Mouse (Mus musculus) right cerebral cortex, postnatal 4 days (tissue): Measurements from ENCODE around the gene Triap1.
"Not testable (repeated sequence)": the region's sequence is repeated elsewhere in the genome, so short reads cannot be mapped to it uniquely, and the experiment has no call there.

Source experiments
- DNase-seq: peaks from one replicate; pipeline ENCODE4 v3.0.0-alpha.2; 2022

Gene Triap1

DNA sequence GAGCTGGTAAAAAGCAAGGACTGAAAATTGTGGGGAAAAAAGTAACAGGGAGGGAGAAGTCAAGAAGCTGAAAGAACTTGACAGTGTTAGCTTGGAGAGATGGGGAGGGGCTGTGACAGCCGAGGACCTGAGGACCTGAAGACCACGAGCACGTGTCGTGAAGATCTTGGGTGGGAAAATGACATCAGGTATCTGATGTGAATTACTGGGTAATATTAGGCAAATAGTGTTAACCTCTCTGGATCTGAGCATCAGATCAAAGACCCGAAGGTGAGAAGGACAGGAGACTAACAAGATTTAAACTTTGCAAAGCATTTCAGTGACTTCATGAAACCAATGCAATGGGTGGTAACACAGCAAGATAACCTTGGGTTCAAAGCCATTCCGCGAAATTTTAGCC, 1.0 kb upstream of the Triap1 start:
- DNase-seq = no peak

DNA sequence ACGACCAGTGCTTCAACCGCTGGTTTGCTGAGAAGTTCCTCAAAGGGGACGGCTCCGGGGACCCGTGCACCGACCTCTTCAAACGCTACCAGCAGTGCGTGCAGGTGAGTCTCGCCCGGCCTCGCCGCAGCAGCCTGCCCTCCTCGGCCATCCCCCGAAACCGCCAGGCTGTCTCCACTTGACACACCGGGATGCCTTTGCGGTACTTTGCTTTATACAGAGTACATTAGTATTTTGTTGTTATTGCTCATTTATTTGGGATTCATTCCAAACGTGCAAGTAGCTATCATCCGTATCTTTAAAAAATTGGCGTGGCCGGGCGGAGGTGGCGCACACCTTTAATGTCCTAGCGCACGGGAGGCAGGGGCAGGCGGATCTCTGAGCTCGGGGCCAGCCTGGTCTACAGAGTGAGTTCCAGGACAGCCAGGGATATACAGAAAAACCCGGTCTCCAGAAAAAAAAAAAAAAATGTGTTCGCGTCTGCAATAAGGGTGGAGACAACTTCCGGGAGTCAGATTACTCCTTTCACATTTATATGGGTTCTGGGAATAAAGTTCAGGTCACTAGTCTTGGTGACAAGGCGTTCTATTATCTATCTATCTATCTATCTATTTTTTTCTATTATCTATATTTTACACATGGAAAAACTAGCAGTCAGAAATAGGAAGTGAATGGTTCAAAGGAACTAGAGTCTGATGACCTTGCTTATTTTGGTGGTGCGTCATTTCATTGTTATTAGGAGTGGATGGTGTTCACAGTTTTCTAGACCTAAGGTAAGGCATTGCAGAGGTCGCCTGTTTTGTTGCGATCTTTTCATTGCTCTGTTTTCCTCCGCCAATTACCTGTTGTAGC, 515 bp downstream of the Triap1 start:
- DNase-seq = no peak

DNA sequence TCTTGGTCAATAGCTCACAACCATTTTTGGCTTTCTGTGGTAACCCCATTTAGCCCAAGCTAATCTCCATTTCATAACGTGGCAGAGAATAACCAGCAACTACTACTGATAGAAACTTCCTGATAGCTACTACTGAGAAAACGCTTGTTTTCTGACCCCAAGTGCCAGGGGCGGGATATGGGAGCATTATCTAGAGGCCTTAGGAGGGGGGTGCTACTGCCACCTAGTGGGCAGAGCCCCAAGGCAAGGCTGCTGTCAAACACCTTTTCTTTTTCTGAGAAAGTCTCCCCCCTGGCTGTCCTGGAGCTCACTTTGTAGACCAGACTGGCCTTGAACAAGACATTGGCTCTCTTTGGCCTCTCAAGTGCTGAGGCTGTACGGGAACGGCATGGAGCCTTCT, 6.5 kb downstream of the Triap1 start:
- peak; percentile 80 for DNase-seq

- peak; percentile 99 for DNase-seq
Observed at GRCm38 (mm10) chr5:115348546-115349224, 7.7 kb downstream of the Triap1 start, which contains the start of gene Cox6a1. TSS of gene Cox6a1 (minus strand) at chr5:115348981.

- no peak for DNase-seq
Observed at GRCm38 (mm10) chr5:115349225-115349555, 8.2 kb downstream of the Triap1 start.

- DNase-seq = no peak
Observed at GRCm38 (mm10) chr5:115351348-115351747, 10.3 kb downstream of the Triap1 start.

DNA sequence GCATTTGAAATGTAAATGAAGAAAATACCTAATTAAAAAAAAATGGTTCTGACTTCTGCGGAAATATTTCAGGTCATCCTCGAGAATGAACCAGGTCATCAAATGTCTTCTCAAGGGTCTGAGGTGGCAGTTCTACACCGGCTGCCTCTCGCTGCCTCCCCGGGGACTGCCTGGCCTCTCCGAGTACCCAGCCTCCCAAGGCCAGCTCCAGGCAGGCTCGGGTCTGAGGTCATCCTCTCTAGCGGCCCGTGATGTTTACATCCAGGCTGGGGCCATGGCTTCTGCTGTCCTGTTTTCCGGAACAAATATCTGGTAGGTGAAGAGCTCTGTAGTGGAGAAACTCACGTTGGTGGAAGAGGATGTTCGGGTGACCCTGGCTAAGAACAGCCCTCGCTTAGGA, 14.0 kb downstream of the Triap1 start:
- no peak for DNase-seq

DNA sequence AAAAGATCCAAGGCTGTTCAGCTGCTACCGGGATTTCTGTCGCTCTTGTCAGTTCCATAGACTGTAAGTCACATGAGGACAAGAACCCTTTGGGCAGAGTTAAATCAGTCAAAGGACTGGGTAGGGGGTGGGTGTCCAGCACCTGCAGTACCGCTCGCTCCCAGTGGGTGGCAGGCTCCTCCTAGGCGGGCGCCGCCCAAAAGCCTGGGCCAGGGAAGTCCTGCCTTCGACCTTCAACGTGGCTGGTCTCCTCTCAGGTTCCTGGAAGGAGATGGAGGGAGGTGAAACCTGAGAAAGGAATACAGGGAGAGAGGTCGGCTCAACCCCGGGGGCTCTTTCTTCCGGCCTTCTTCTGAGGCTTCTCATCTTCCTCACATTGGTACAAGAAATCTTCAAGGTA, 17.8 kb downstream of the Triap1 start:
- peak; percentile 86 for DNase-seq

DNA sequence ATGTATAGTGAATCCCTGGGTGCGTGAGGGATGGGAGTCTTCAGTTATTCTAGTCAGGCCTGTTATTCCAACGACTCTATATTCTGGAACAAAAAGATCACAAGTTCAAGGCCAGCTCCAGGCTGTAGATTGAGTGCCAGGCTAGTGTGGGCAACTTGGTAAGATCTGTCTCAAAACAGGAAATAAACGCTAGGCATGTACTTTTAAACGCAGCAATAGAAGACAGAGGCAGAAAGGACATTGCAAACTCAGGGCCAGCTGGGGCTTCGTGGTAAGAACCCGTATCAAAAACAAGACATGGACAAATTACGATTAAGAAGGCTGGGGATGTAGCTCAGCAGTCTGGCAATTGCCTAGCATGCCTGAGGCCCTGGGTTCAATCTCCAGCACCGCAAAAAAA, 18.4 kb downstream of the Triap1 start:
- DNase-seq = no peak

GRCm38 (mm10) chr5:115359851-115360372, 18.9 kb downstream of the Triap1 start:
- no peak for DNase-seq

GRCm38 (mm10) chr5:115362216-115362615, 21.2 kb downstream of the Triap1 start:
- no peak for DNase-seq

DNA sequence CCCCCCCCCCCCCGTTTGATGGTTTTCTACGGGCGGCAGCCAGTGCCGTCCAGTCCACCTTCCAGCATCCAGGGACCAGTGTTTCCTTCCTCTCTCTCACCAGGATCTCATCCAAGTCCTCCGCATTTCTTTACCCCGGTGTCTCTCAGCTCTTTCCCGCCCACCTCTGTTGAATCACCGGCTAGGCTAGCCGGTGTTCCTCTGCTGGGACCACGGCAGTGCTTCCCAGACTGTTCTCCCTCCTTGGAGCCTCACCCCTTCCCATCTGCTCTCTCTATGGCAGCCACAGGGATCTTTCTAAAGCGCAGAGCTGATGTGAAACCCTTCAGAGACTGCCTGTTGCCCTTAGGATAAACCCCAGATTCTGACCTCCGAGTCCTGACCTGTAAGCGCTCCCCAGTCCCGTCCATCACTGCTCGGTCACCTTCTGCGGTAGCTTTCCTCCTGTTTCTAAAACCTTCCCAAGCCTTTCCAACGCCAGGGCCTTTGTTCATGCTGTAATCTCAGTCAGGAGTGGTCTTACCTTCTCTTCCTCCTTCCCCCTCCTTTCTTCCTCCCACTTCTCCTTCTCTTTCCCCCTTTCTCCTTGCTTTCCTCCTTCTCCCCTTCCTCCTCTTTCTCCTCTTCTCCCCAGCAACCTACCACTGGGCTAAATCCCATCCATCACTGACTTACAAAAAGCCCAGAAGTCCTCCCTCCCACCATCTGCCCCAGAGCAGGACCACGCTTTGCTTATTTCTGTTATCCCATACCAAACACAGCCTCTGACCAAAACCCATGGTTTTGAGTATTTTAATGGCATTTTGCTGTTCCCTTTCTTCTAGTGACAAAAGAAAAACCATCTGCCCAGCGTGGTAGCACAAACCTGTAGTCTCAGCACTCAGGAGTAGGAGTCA, 22.0 kb downstream of the Triap1 start:
- no peak for DNase-seq

- no peak for DNase-seq
Observed at GRCm38 (mm10) chr5:115364782-115365181, 23.8 kb downstream of the Triap1 start.

- DNase-seq = no peak
Observed at GRCm38 (mm10) chr5:115371736-115372135, 30.7 kb downstream of the Triap1 start.

DNA sequence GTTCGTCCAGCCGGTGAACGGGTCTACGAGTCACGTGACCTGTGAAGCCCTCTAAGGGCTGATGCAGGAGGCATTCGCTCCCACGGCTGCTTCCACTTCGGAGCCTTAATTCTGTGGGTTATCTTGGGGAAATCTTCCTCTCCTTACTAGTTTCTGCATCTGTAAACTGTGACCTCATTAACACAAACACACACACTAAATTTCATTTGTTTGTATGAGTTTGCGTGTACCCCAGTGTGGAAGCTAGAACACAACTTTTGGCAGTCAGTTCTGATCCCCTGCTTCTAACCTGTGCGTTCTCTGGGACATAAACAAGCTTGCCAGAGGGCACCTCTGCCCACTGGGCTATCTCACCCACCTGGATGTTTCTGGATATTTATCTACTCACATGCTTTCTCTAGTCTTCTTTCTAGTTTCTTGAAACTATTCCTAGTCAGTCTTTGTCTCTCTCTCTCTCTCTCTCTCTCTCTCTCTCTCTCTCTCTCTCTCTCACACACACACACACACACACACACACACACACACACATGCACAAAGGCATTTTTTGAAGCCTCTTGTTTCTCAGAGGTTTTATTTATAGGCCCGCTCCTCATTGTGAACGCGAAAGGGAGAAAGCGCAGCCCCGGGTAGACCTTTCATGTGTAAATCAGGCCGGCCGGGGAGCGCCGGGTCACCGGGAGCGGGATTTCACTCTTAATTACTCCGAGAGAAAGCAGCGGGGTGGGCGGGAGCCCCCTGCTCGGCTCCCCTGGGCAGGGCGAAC, 32.6 kb downstream of the Triap1 start:
- DNase-seq = peak; percentile 44

DNA sequence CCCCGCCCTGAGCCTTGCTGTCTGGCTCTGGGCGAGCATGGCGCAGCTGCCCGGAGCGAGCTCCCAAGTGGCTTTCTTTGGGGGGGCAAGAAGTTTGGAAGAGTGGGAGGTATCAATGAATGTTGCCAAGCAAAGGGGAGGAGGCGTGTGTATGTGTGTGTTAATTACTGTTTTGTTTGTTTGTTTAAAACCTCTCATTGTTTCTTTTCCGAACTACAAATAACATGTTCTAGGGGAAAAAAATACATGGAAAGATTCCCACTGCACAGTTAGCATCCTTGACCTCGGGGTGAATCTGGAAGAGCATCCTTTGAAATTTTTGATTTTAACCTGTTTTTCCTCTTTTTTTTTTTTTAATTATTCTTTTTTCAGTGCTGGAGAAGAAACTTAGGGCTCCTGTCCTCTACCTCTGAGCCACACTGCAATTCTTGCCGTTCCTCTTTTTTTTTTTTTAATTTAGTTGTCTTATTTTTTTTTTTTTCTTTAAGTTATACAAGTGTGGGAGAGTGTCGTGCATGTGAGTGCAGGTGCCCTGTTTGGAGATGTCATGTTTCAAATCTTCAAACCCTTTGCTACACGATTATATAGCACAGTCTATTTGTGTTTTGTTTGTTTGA, 33.3 kb downstream of the Triap1 start:
- DNase-seq = no peak

GRCm38 (mm10) chr5:115375436-115375835, 34.4 kb downstream of the Triap1 start:
- DNase-seq = no peak

DNA sequence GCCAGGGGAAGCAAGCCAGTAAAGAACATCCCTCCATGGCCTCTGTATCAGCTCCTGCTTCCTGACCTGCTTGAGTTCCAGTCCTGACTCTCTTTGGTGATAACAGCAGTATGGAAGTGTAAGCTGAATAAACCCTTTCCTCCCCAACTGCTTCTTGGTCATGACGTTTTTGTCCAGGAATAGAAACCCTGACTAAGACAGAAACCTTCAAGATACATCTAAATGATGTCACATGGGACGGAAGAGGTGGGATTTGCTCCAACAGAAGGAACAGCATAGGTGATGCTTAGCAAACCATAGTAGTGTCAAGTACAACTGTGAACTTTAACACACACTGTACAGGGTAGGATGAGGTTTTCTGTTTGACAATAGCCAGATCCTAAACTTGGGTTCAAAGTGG, 37.9 kb downstream of the Triap1 start:
- DNase-seq = not testable (repeated sequence)

GRCm38 (mm10) chr5:115391935-115392334, 50.9 kb downstream of the Triap1 start:
- no peak for DNase-seq

DNA sequence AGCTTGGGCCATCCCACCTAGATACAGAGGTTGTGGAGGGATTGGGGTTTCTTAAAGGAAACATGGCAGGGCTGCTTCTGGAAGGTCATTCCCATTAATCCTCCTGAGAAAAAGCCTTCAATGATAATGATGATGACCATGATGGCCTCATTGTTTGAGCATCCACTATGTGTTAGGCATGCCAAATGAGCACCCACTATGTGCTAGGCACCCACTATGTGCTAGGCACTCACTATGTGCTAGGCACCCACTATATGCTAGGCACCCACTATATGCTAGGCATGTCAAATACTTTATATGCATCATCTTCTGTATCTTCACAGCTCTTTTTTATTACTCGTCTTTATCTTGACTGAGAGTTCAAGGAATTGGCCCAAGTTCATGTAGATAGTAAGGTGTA, 51.9 kb downstream of the Triap1 start:
- DNase-seq = no peak
